Mouse (Mus musculus): ENCODE data around the gene Mob2.
A peak's percentile ranks its signal among the peaks of the same experiment; 100 is the strongest.

Mob2 gene

DNA sequence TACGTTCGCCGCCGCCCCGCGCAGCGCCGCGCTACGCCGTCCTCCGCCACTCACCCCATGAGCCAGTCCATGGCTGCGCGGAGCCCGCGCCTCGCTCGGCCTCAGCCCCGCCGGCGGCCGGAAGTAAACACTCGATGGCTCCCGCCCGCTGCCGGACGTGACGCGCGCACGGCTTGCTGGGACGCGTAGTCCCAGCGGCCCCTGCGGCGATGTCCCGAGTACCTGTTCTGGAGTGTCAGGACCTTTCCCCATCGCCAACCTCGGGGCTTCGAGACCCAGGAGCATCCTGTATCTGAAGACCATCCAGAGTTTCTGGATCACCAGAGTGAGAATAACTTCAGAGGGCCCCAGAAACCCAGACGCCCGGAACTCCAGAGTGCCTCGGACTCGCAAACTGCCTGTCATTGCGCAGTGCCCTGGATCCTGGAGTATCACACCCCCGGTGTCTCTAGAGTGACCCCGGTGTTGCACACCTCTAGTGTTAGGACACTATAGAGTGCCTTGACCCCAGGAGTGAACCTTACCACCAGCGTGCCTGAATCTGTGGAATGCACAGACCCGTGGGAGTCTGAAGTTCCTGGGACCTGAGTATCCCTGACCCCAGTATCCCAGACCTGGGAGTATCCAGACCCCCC lies at the start of gene Mob2:
Gene Mob2 (minus strand): TSS at position 135 of the 635 bp plus-strand sequence.
- DNase-seq (ENCODE audit: low spot score): peak; percentile 86

DNA sequence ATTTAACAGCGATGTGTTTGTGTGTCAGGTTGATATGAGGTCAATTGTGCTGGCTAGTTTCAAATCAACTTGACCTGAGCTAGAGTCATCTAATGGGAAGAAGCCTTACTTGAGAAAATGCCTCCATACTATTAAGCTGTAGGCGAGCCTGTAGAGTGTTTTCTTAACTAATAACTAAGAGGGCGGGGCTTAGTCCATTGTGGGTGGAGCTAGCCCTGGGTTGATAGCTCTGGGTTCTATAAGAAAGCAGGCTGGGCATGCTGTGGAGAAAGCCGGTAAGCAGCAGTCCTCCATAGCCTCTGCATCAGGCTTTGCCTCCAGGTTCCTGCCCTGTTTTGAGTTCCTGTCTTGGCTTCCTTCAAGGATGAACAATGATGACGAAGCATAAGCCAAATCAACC lies 43.9 kb upstream of the Mob2 start:
- DNase-seq (ENCODE audit: low spot score): no peak

DNA sequence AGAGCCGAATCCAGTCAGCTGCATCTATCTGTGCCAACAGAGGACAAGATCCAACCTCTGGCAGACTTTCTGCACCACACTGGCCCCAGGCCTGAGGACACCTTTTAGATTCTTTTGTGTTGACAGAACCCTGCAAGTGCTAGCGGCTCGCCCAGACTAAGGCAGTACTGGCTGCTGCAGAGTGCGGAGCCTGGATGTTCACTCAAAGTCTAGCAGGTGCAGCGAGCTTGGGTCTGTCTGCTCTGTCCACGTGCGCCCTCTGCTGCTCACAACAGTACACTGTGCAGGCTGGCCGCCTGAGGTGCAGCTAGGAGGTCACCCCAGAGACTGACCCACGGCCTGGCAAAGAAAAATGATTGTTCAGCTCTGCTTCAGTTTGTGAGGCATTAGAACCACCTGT lies 36.9 kb upstream of the Mob2 start:
- DNase-seq (ENCODE audit: low spot score): peak; percentile 77

GRCm38 (mm10) chr7:142096701-142097100 lies 35.8 kb upstream of the Mob2 start:
- DNase-seq (ENCODE audit: low spot score): no peak

DNA sequence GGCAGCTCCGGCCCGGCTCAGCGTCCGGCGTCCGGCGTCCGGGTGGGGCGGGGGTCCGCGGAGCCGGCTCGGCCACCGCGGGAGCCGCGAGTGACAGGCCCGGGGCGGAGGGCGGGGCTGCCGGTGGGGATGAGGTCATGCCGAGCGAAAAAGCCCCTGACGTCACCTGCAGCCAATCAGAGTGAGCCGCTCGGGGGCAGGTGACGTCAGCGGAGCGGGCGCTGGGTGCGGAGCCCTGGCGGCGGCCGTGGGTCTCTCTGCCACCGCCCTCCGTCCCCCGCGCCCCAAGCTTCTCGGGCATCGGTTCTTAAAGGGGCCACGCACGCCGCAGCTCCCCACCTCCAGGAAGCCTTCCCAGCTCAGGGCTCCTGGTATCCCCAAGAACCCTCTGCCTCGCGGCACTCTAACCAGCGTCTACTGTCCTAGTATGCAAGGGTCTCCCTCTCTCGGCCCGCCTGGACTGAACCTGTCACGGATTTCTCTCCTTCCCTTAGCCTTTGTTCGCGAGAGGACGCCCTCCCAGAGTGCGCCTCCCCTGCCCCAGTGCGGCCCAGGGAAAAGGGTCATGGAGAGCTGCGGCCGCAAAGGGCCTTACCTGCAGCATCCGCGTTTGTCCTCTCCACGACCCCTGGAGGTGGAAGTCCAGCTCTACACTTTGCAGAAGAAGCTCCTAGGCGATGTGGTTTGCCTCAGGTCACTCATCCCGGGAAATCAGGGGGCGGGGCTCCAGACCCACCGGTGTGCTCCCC lies 34.5 kb upstream of the Mob2 start, which contains the start of gene Dusp8:
Gene Dusp8 (minus strand): TSS at position 661 of the 749 bp plus-strand sequence.
- peak; percentile 87 for DNase-seq (ENCODE audit: low spot score)

DNA sequence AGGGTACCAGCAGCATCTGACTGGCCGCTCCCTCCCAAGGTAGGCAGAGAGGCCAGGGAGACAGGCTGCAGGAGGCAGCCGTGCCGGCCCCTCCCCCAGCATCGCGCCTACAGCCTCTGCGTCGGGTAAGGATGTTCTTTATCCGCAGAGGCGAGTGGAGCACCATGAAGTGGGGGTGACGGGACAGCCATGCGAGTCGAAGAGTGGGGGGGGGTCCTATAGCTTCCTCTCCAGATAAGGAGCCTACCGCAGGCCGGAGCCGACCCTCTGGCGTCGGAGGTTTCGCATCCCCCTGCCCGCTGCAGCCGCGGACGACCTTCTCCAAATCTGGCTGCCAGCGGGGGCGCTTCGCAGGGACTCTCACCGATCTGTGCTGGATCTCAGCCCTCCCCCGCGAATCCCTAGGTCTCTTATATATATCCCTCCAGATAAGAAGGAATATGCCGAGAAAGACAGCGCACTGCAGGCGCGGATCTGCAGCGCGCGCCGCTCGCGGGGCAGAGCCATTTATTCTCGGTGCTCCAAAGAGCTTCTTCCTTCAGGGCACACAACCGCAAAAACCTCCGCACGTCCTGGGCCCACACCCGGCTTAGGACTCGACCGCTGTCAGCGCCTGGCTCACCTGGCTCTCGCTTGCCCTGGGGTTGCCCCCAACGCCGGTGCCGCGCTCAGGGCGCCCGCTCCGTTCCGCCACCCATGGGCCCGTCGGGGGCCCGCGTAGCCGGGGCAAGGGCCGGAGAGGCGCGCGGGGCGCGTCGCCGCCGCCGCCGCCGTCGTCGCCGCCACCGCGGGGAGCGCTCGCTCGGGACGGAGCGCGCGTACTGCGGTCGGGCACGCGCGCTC lies 33.7 kb upstream of the Mob2 start:
- DNase-seq (ENCODE audit: low spot score): peak; percentile 56

GRCm38 (mm10) chr7:142093696-142094240 lies 32.9 kb upstream of the Mob2 start:
- DNase-seq (ENCODE audit: low spot score): no peak

GRCm38 (mm10) chr7:142092991-142093390 lies 32.1 kb upstream of the Mob2 start:
- DNase-seq (ENCODE audit: low spot score): no peak

DNA sequence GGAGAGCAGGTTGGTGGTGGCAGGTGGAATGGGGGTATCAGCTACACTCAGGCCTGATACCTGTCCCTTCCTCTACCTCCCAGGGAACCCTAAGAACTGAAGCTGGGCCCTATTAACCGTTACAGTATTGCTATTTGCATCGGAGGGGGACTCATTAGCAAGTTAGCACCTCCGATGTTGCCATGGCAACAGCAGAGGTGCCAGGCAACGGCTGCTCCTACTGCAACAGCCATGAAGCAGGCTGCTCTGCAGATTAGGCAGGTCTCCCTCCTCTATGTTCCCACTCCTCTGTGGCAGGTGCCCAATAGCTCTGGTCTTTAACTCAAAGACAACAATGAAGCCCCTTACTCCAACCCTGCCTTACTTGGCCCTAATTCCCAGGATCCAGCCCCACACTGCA lies 31.0 kb upstream of the Mob2 start:
- no peak for DNase-seq (ENCODE audit: low spot score)

DNA sequence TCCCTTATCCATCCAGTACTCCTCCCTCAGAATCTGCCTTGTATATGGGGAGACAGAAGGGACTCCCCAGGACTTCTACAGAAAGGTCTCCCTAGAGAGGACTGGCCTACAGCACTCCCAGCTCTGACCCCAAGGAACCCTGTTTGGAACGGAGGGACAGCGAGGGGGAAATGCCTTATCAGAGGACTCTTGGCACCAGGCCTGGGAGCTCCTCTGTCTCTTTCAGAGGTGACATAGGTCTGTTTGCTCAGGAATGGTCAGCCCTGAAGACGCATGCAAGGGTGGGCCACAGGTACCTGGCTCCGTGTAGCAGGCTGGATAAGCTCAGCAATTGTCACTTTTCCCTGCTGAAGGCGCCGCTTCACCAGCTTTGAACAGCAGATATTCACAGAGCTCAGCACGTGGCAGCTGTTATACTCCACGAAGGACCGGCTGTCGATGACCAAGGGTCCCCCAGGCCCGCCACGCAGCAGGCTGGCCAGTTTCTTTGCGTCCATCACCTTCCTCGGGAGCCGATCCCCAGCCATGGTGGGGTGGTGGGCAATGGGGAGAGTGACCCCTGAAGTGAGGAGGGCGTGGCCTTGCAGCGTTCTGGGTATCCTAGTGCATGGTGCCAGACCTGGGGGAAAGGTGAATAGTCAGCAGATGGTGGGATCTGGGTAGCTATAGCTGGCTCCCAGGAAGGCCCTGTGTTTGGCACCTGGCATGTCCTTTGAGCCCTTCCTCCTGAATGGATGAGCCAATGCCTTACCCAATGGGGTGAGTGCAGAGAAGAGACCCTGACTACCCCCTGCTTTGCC lies 29.0 kb upstream of the Mob2 start:
- no peak for DNase-seq (ENCODE audit: low spot score)

- DNase-seq (ENCODE audit: low spot score): peak; percentile 47
Observed at GRCm38 (mm10) chr7:142088886-142089285, 28.0 kb upstream of the Mob2 start.

GRCm38 (mm10) chr7:142087069-142087652 lies 26.3 kb upstream of the Mob2 start:
- DNase-seq (ENCODE audit: low spot score): peak; percentile 48

GRCm38 (mm10) chr7:142086159-142086905 lies 25.5 kb upstream of the Mob2 start:
- no peak for DNase-seq (ENCODE audit: low spot score)

DNA sequence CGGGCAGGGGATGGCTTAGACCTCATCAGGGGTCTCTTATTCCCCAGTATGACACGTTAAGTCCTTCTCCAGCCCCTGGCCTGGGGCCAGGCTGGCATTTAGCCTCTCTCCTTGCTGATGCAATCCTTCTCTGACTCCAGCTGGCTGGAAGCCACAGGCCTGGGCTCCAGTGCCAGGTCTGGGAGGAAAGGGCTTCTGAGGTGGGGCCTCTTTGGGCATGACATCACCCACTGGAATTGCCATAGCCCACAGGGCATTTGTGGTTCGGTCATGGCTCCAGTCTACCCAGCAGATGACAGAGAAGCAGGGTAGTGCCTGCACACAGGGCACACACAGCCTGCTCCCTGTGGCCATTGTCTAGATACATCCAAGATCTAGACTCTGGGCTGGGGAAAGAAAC lies 24.0 kb upstream of the Mob2 start:
- DNase-seq (ENCODE audit: low spot score): no peak

GRCm38 (mm10) chr7:142084395-142084794 lies 23.5 kb upstream of the Mob2 start:
- DNase-seq (ENCODE audit: low spot score): no peak

GRCm38 (mm10) chr7:142083588-142084317 lies 22.9 kb upstream of the Mob2 start:
- no peak for DNase-seq (ENCODE audit: low spot score)

GRCm38 (mm10) chr7:142082607-142083006 lies 21.7 kb upstream of the Mob2 start:
- DNase-seq (ENCODE audit: low spot score): no peak

GRCm38 (mm10) chr7:142082179-142082578 lies 21.3 kb upstream of the Mob2 start:
- DNase-seq (ENCODE audit: low spot score): no peak

- DNase-seq (ENCODE audit: low spot score): no peak
Observed at GRCm38 (mm10) chr7:142081736-142082135, 20.9 kb upstream of the Mob2 start.

- DNase-seq (ENCODE audit: low spot score): no peak
Observed at GRCm38 (mm10) chr7:142080876-142081275, 20.0 kb upstream of the Mob2 start.
